Mouse (Mus musculus): ENCODE measurements around the gene Kcnip1. TPM values are rescaled to one million over a fixed set of nuclear protein-coding genes. Genes with fewer than 3 reads are reported as not detected.

Gene Kcnip1
- polyA plus RNA-seq, 1 experiment from 2014 or later, result 0.74 TPM

DNA sequence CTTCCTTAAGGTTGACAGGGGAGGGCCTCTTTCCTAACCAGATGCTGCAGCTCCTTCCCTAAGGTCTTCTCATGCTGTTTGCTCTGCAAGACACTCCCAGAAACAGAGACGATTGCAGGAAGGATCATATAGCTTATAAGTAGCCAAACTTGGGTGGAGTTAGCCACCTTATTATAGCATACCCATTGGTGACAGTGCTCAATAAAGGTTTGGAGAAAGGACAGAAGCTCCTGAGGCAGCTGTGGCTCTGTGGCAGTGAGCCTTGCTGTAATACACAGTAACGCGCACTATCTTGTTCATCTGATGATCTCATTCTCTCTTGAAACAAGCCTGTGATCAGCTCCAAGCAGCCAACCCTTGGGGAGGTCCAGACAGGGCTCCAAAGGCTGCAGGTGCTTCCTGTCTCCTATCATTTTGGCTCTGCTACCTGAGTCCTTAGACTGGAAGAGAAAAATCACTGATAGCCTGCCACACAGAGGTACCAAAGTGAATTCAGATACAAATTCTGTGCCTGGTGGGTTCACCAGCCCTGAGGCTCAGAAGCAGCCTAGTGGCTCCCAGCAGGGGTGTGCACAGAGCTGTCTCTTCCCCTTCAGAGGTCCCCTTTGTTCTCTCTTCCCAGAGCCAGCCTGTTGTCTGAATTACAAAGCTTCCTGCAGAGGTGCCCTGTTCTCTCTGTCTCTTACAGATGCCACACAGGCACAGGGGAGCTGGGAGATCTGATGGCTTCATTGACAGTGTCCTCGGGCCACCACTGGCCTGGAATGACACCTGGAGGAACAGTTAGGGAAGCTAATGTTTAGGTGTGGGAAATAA lies 84.4 kb downstream of the Kcnip1 start:
- no peak for DNase-seq (ENCODE audit: low spot score)
- 76% methylated on average over 4 of the region's 4 CpGs for WGBS
- H3K4me1 ChIP-seq, result peaks cover 6% of the 10 kb centered on the region; the same call in 1 of the 2 replicates
- H3K4me3 ChIP-seq, result no peak overlapping the region
- H3K9me3 ChIP-seq (replicated peaks), result no peaks in the 10 kb centered on the region
- H3K27ac ChIP-seq, result no peak overlapping the region
- H3K27me3 ChIP-seq (ENCODE audit: low read depth, poor library complexity, severe bottlenecking), result peaks cover 3% of the 10 kb centered on the region; the same call in 1 of the 2 replicates
- no peaks in the 10 kb centered on the region for H3K36me3 ChIP-seq

DNA sequence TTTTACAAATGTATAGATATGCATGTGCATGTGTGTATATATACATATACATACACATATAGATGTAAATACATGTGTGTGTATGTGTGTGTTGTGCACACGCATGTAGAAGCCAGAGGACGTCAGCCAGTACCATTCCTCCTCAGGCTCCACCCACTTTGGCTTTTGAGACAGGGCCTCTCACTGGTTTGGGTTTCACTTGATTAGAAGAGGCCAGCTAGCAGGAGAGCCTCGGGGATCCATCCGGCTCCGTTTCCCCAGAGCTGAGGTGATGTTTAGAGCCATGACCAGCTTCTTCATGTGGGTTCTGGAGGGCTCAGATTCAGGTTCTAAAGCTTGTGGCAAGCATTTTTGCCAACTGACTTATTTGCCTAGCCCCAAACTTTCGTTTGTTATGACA lies 89.5 kb downstream of the Kcnip1 start:
- Histone ChIP-seq H3K27ac (no peak overlapping the region), H3K27me3 (ENCODE audit: low read depth, poor library complexity, severe bottlenecking) (no peaks in the 10 kb centered on the region), H3K36me3 (no peaks in the 10 kb centered on the region), H3K9me3 (replicated peaks) (no peaks in the 10 kb centered on the region), H3K4me3 (no peak overlapping the region), H3K4me1 (no peaks in the 10 kb centered on the region)
- 74% methylated on average over 6 of the region's 6 CpGs for WGBS
- no peak for DNase-seq (ENCODE audit: low spot score)

DNA sequence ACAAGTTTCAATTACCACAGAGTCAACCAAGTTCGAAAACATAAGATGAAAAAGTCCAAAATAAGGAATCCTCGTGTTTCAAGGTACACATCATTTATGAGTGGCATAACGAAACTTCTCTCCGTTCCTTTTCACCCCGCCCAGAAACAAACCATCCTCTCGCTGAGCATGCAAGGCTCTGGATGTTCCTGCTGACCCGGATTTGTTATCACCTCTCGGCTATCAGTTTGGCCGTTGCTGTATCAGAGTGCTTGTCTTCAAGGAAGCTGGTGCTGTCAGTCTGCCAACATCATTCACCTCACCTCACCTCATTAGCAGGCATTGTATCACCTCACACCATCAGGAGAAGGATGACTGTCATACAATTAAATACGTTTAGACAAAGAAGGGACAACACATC lies 90.6 kb downstream of the Kcnip1 start:
- WGBS, result 78% methylated on average over 10 of the region's 10 CpGs
- no peak for DNase-seq (ENCODE audit: low spot score)
- Histone ChIP-seq H3K27me3 (ENCODE audit: low read depth, poor library complexity, severe bottlenecking) (no peaks in the 10 kb centered on the region), H3K4me3 (no peak overlapping the region), H3K4me1 (no peaks in the 10 kb centered on the region), H3K27ac (no peak overlapping the region), H3K36me3 (no peaks in the 10 kb centered on the region), H3K9me3 (replicated peaks) (no peaks in the 10 kb centered on the region)

DNA sequence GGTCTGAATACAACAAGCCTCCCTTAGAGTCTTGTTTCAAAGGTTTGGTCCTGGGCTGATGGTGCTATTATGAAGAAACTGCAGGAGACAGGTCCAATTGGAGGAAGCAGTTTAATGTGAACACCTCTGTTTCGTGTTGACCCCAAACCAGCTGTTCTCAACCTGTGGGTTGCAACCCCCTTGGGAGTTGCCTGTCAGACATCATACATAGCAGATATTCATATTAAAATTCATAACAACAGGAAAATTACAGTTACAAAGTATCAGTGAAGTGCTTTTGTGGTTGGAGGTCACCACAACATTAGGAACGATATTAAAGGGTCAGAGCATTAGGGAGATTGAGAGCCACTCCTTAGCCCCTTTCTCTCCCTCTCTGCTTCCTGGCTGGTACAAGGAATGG lies 91.2 kb downstream of the Kcnip1 start:
- no peaks in the 10 kb centered on the region for H3K9me3 ChIP-seq (replicated peaks)
- no peaks in the 10 kb centered on the region for H3K4me1 ChIP-seq
- 64% methylated on average over 2 of the region's 2 CpGs for WGBS
- H3K27ac ChIP-seq, result no peak overlapping the region
- H3K36me3 ChIP-seq, result no peaks in the 10 kb centered on the region
- no peaks in the 10 kb centered on the region for H3K27me3 ChIP-seq (ENCODE audit: low read depth, poor library complexity, severe bottlenecking)
- no peak overlapping the region for H3K4me3 ChIP-seq
- no peak for DNase-seq (ENCODE audit: low spot score)

DNA sequence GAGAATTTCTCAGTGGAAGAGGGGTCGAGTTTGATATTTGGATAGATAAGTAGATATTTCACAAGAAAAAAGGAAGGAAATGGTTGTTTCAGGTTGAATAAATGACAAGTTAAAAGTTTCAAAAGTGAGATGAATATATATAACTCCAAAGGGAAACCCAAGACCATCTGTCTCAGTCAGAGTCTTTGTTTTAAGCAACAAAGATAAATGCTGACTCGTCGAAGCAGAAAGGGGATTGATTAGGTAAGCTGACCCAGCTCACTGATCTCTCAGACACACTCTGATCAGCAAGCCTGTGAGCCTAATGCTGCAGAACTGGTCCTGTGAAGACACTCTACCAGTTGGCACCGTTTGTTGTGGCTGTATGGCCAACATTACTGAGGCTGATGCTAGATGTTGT lies 101.9 kb downstream of the Kcnip1 start:
- no peaks in the 10 kb centered on the region for H3K4me1 ChIP-seq
- no peak overlapping the region for H3K27ac ChIP-seq
- peak; percentile 12 for DNase-seq (ENCODE audit: low spot score)
- WGBS, result 85% methylated on average over 4 of the region's 4 CpGs
- H3K4me3 ChIP-seq, result no peak overlapping the region
- H3K9me3 ChIP-seq (replicated peaks), result no peaks in the 10 kb centered on the region
- no peaks in the 10 kb centered on the region for H3K36me3 ChIP-seq
- no peaks in the 10 kb centered on the region for H3K27me3 ChIP-seq (ENCODE audit: low read depth, poor library complexity, severe bottlenecking)

DNA sequence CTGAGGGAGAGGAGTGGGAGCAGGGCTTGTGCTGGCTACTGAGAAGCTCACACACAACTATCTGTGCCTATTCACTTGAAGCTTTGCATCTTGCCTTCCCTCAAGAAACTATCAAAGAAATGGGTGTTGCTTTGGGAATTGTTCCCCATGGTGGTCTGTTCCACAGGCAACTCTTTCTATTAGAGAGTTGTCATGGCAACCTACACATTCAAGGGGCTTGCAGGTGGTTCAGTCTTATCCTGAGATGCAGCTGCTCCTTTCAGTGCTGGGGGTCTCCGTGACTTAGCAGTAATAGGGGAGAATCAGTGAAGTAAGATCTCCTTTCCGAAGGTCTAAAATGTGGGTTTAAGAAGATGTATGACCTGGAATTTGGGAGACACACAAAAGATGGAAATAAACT lies 102.6 kb downstream of the Kcnip1 start:
- Histone ChIP-seq H3K27me3 (ENCODE audit: low read depth, poor library complexity, severe bottlenecking) (no peaks in the 10 kb centered on the region), H3K4me1 (no peaks in the 10 kb centered on the region), H3K4me3 (no peak overlapping the region), H3K9me3 (replicated peaks) (no peaks in the 10 kb centered on the region), H3K27ac (no peak overlapping the region), H3K36me3 (no peaks in the 10 kb centered on the region)
- WGBS, result 86% methylated on average over 2 of the region's 2 CpGs
- no peak for DNase-seq (ENCODE audit: low spot score)

DNA sequence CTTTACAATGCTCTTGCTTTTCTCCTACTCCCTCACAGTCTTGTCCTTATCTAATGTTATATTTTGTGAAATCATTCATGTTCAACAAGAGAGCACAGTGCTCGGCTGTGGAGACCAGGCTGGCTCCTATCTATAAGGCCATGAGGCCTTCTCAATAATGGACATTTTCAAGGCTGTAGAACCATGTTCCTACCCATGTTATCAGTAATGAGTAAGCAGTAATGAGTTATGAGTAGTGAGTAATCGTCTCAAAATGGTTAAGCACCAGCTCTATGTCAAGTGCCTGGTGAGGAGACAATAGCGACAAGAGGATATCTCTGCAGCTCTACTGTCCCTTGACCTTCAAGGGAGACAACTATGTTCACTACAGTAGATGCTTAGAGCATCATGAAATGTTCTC lies 105.3 kb downstream of the Kcnip1 start:
- no peak for DNase-seq (ENCODE audit: low spot score)
- H3K4me3 ChIP-seq, result no peak overlapping the region
- no peaks in the 10 kb centered on the region for H3K4me1 ChIP-seq
- H3K9me3 ChIP-seq (replicated peaks), result no peaks in the 10 kb centered on the region
- no peak overlapping the region for H3K27ac ChIP-seq
- H3K27me3 ChIP-seq (ENCODE audit: low read depth, poor library complexity, severe bottlenecking), result no peaks in the 10 kb centered on the region
- WGBS, result 90% methylated on average over 3 of the region's 3 CpGs
- no peaks in the 10 kb centered on the region for H3K36me3 ChIP-seq

DNA sequence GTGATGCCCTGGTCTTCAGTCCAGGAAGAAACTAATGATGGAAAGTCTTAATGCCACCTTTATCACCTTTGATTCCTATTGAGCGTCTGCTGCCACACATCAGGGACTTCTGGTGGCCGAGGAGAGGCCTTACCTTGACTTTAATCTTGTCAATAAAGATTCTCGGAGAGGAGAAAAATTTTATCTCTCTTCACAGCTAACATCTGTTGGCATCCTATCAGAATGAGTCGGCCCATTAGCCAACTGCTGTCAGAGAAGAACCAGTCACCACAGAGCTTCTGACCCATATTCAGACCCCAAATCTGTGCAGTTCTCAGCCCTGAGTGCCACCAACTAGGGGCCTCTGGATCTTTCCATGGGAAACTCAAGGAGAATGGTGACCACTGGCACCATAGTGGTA lies 107.0 kb downstream of the Kcnip1 start:
- H3K4me3 ChIP-seq, result no peak overlapping the region
- 86% methylated on average over 4 of the region's 4 CpGs for WGBS
- H3K4me1 ChIP-seq, result no peaks in the 10 kb centered on the region
- H3K27ac ChIP-seq, result no peak overlapping the region
- no peak for DNase-seq (ENCODE audit: low spot score)
- H3K9me3 ChIP-seq (replicated peaks), result no peaks in the 10 kb centered on the region
- H3K36me3 ChIP-seq, result no peaks in the 10 kb centered on the region
- H3K27me3 ChIP-seq (ENCODE audit: low read depth, poor library complexity, severe bottlenecking), result no peaks in the 10 kb centered on the region

DNA sequence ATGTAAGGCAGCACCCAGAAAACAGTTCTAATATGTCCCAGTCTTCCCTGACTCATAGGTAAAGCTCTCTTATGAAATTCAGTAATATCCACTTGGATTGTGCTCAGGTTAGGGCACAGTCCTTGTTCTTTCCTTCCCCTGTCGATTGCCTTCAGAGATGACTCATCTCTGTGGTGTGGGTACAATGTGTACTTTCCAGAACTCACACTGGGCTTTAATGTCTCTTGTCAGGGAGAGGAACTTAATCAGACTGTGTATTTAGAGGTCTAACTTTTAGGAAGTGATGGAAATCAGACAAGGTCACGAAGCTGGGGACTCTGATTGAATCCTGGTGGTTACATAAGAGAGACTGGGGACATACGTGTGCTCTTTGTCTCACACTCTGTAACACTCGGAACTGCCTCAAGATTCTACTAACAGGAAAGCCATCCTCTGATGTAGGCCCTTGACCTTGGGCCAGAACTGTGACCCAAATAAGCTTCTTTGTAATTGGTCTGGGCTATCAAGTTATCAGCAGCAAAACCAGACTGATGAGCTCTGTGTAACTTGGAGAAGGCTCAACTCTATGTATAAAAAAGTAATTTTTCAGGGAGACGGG lies 110.1 kb downstream of the Kcnip1 start:
- 86% methylated on average over 5 of the region's 5 CpGs for WGBS

DNA sequence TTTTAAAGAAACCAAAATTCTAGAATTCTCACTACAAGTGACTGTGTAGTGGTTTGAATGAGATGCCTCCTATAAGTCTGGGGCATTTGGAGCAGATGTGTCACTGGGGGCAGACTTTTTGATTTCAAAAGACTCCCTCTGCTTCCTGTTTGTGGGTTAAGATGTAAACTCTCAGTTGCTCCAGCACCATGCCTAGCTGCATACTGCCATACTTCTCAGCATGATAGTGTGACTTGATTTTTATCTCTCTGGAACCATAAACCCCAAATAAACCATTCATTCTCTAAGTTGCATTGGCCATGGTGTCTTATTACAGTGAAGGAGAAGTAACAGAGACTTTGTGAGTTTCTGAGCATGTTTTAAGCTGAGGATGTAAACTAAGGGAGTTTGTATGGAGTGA lies 118.0 kb downstream of the Kcnip1 start:
- H3K4me1 ChIP-seq, result peaks cover 18% of the 10 kb centered on the region
- H3K36me3 ChIP-seq, result no peaks in the 10 kb centered on the region
- DNase-seq (ENCODE audit: low spot score), result no peak
- no peak overlapping the region for H3K4me3 ChIP-seq
- no peaks in the 10 kb centered on the region for H3K9me3 ChIP-seq (replicated peaks)
- no peaks in the 10 kb centered on the region for H3K27me3 ChIP-seq (ENCODE audit: low read depth, poor library complexity, severe bottlenecking)
- no peak overlapping the region for H3K27ac ChIP-seq

More for the DNA sequence above, 110.1 kb downstream of the Kcnip1 start:
- DNase-seq (ENCODE audit: low spot score), result no peak
- no peaks in the 10 kb centered on the region for H3K9me3 ChIP-seq (replicated peaks)
- no peaks in the 10 kb centered on the region for H3K27me3 ChIP-seq (ENCODE audit: low read depth, poor library complexity, severe bottlenecking)
- no peaks in the 10 kb centered on the region for H3K4me1 ChIP-seq
- no peaks in the 10 kb centered on the region for H3K36me3 ChIP-seq
- no peak overlapping the region for H3K27ac ChIP-seq
- H3K4me3 ChIP-seq, result no peak overlapping the region

DNA sequence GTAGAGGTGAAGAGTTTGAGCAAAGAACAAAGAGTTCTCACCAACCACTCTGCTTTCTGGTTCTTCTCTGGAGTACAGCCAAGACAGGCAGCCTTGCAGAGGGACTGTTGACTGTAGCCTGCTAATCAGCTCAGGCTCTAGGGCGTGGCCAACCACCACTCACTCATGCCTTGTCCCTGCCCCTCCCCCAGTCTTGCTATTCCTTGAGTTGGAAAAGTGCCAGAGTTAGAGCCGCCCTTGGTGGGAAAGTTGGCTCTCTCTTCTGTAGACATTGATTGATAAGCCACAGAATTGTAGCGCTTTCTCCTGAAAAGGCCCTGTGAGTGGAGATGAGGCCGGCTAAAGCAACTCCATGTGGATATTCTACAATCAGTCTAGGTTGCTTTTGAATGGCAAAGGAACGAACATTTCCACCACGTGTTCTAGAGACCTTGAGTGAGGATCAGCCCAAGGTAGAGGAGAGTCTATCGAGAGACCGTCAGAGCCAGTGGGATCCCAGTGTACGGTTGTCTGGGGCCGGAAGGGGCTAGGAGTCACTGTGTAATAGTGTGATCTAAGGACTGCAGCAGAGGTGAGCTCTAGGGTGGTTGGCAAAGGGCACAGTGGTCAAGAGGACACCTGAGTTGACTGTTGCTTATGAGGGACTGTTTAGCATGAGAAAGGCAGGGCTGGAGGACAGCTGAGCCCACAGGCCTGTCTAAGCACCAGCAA lies 119.7 kb downstream of the Kcnip1 start:
- DNase-seq (ENCODE audit: low spot score), result peak; percentile 52
- Histone ChIP-seq H3K27me3 (ENCODE audit: low read depth, poor library complexity, severe bottlenecking) (no peaks in the 10 kb centered on the region), H3K9me3 (replicated peaks) (no peaks in the 10 kb centered on the region), H3K27ac (no peak overlapping the region), H3K36me3 (no peaks in the 10 kb centered on the region), H3K4me3 (no peak overlapping the region), H3K4me1 (peaks cover 18% of the 10 kb centered on the region)
- 59% methylated on average over 10 of the region's 10 CpGs for WGBS

DNA sequence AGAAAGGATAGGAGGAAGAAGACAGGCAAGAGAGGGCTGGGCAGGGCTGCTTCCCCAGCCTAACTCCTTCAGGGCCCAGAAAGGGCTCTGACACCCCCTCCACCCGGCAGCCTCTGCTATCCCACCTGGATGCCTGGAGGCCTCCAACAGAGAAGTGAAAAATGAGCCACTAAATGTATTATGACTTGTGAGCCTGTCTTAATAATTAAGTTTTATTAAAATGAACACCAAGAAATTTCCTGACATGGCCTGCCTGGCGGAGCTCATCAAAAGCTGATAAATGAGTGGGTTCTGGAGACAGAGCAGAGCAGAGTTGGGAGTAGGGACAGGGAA lies 120.3 kb downstream of the Kcnip1 start:
- Histone ChIP-seq H3K4me1 (peaks cover 18% of the 10 kb centered on the region), H3K4me3 (no peak overlapping the region), H3K27me3 (ENCODE audit: low read depth, poor library complexity, severe bottlenecking) (no peaks in the 10 kb centered on the region), H3K36me3 (no peaks in the 10 kb centered on the region), H3K27ac (no peak overlapping the region), H3K9me3 (replicated peaks) (no peaks in the 10 kb centered on the region)
- WGBS, result 54% methylated on average over 2 of the region's 2 CpGs
- no peak for DNase-seq (ENCODE audit: low spot score)

DNA sequence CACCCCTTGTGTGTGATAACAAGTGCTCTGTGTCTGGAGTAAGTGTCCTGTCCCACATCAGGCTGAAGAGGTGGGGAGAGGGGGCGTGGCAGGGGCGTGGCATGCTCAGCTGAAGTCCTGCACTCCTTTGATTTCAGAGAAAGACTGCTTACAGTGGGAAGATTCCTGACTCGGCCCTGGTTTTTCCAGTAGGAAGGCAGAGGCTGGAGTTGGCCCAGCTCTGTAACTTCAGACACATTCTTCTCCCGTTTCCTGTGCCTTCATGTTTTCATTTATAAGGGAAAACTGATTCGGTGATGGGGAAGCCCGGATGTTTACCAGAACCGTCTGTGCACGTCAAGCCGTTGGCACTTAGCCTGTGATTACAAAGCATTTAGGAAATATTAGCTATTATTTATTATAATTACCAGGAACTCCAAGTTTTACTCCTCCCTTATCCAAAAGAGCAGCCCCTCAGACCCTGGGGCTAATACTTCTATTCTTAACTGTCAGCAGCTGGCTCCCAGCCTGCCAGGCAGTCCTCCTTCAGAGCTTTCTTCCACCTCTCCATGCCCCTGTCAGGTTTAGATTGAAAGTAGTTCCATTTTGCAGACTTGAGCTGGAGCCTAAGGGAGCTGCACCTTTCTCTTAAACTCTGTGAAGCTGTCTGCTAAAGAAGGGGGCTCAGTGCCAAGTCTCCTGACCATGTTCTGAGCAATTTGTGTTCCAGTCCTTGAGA lies 120.8 kb downstream of the Kcnip1 start:
- H3K4me3 ChIP-seq, result no peak overlapping the region
- peaks cover 18% of the 10 kb centered on the region for H3K4me1 ChIP-seq
- H3K36me3 ChIP-seq, result no peaks in the 10 kb centered on the region
- WGBS, result 49% methylated on average over 9 of the region's 9 CpGs
- no peaks in the 10 kb centered on the region for H3K27me3 ChIP-seq (ENCODE audit: low read depth, poor library complexity, severe bottlenecking)
- H3K27ac ChIP-seq, result no peak overlapping the region
- no peaks in the 10 kb centered on the region for H3K9me3 ChIP-seq (replicated peaks)
- peak; percentile 44 for DNase-seq (ENCODE audit: low spot score)
